Comparison of ENCODE assay signal across 8 mouse cellular contexts in genomic region chrX:166238831-166239460, GRCm38 (mm10). TPM values are rescaled to one million over a fixed set of nuclear protein-coding genes. Genes with fewer than 3 reads are reported as not detected.
DNase-seq lines count a peak whose midpoint lies in the region; ATAC-seq lines count a peak whose summit lies in the region.

Gpm6b (plus strand) TSS chrX:166238911.

- H3K4me1 ChIP-seq in embryonic facial prominence, embryonic 12.5 days, result no peaks in the 10 kb centered on the region
- H3K4me1 ChIP-seq in heart, embryonic 12.5 days (replicated peaks), result no peaks in the 10 kb centered on the region
- H3K4me1 ChIP-seq in limb, embryonic 15.5 days, result 0 out of 2 replicates have a peak, but pooled peaks cover 2% of the 10 kb centered on the region
- H3K4me1 ChIP-seq in midbrain, embryonic 16.5 days (ENCODE audit: control insufficient read depth, insufficient read depth, low read length), result no peaks in the 10 kb centered on the region
- H3K4me1 ChIP-seq in stomach, embryonic 16.5 days (ENCODE audit: control insufficient read depth, insufficient read depth, low read length), result no peaks in the 10 kb centered on the region

- H3K9me3 ChIP-seq in embryonic facial prominence, embryonic 12.5 days, result no peaks in the 10 kb centered on the region
- H3K9me3 ChIP-seq in heart, embryonic 12.5 days (replicated peaks), result no peaks in the 10 kb centered on the region
- H3K9me3 ChIP-seq in limb, embryonic 15.5 days, result no peaks in the 10 kb centered on the region
- no peaks in the 10 kb centered on the region for H3K9me3 ChIP-seq in midbrain, embryonic 16.5 days (replicated peaks; ENCODE audit: control insufficient read depth, low read length, poor library complexity, severe bottlenecking)
- H3K9me3 ChIP-seq in stomach, embryonic 16.5 days (replicated peaks; ENCODE audit: control insufficient read depth, low read length), result no peaks in the 10 kb centered on the region

- DNase-seq in B cell, adult 2 months, result peak; percentile 27 to 33
- DNase-seq in adrenal gland, postnatal 14 days, result peak; percentile 64
- peak; percentile 22 for DNase-seq in kidney, adult 9 months

- H3K27ac ChIP-seq in embryonic facial prominence, embryonic 12.5 days, result no peak within 1 kb of the TSS
- H3K27ac ChIP-seq in heart, embryonic 12.5 days (ENCODE audit: poor library complexity, severe bottlenecking), result no peak within 1 kb of the TSS
- H3K27ac ChIP-seq in limb, embryonic 15.5 days, result no peak within 1 kb of the TSS
- H3K27ac ChIP-seq in midbrain, embryonic 16.5 days (ENCODE audit: low read length), result peak within 1 kb of the TSS; percentile 72
- H3K27ac ChIP-seq in stomach, embryonic 16.5 days (ENCODE audit: low read length), result no peak within 1 kb of the TSS

- no peaks in the 10 kb centered on the region for H3K36me3 ChIP-seq in embryonic facial prominence, embryonic 12.5 days
- H3K36me3 ChIP-seq in heart, embryonic 12.5 days, result no peaks in the 10 kb centered on the region
- no peaks in the 10 kb centered on the region for H3K36me3 ChIP-seq in limb, embryonic 15.5 days
- H3K36me3 ChIP-seq in midbrain, embryonic 16.5 days (ENCODE audit: control insufficient read depth, insufficient read depth, low read length), result no peaks in the 10 kb centered on the region
- no peaks in the 10 kb centered on the region for H3K36me3 ChIP-seq in stomach, embryonic 16.5 days (ENCODE audit: control insufficient read depth, insufficient read depth, low read length)

- ATAC-seq in embryonic facial prominence, embryonic 12.5 days (ENCODE audit: insufficient number of reproducible peaks, insufficient read depth, low FRiP score, low TSS enrichment), result peak; percentile 86
- ATAC-seq in heart, embryonic 12.5 days (ENCODE audit: insufficient number of reproducible peaks, low FRiP score), result peak; percentile 90
- ATAC-seq in limb, embryonic 15.5 days (ENCODE audit: insufficient number of reproducible peaks, low FRiP score, low TSS enrichment, low read depth), result peak; percentile 87
- peak; percentile 94 for ATAC-seq in midbrain, embryonic 16.5 days
- peak; percentile 94 for ATAC-seq in stomach, embryonic 16.5 days (ENCODE audit: insufficient read depth, low FRiP score)

- peak within 1 kb of the TSS; percentile 92 for H3K4me2 ChIP-seq in embryonic facial prominence, embryonic 12.5 days (replicated peaks)
- H3K4me2 ChIP-seq in heart, embryonic 12.5 days, result peak within 1 kb of the TSS; percentile 99
- peak within 1 kb of the TSS; percentile 88 for H3K4me2 ChIP-seq in limb, embryonic 15.5 days
- H3K4me2 ChIP-seq in midbrain, embryonic 16.5 days (ENCODE audit: low read length), result peak within 1 kb of the TSS; percentile 69
- peak within 1 kb of the TSS; percentile 69 for H3K4me2 ChIP-seq in stomach, embryonic 16.5 days (ENCODE audit: low read depth, low read length)

- WGBS in embryonic facial prominence, embryonic 12.5 days, result 32% methylated on average over 56 of the region's 63 CpGs
- WGBS in heart, embryonic 12.5 days, result 21% methylated on average over 62 of the region's 63 CpGs
- WGBS in limb, embryonic 15.5 days, result 31% methylated on average over 60 of the region's 63 CpGs
- 34% methylated on average over 39 of the region's 63 CpGs for WGBS in midbrain, embryonic 16.5 days
- 12% methylated on average over 59 of the region's 63 CpGs for WGBS in stomach, embryonic 16.5 days

- H3K4me3 ChIP-seq in embryonic facial prominence, embryonic 12.5 days, result peak within 1 kb of the TSS; percentile 52
- peak within 1 kb of the TSS; percentile 62 for H3K4me3 ChIP-seq in heart, embryonic 12.5 days
- H3K4me3 ChIP-seq in limb, embryonic 15.5 days, result peak within 1 kb of the TSS; percentile 51
- H3K4me3 ChIP-seq in midbrain, embryonic 16.5 days (ENCODE audit: low read depth, low read length), result peak within 1 kb of the TSS; percentile 60
- H3K4me3 ChIP-seq in stomach, embryonic 16.5 days (replicated peaks; ENCODE audit: low read length), result peak within 1 kb of the TSS; percentile 61

- peak within 1 kb of the TSS; percentile 36; the same call in 1 of the 2 replicates for H3K9ac ChIP-seq in embryonic facial prominence, embryonic 12.5 days
- H3K9ac ChIP-seq in heart, embryonic 12.5 days, result peak within 1 kb of the TSS; percentile 68
- peak within 1 kb of the TSS; percentile 39 for H3K9ac ChIP-seq in limb, embryonic 15.5 days
- H3K9ac ChIP-seq in midbrain, embryonic 16.5 days (ENCODE audit: low read depth, low read length), result peak within 1 kb of the TSS; percentile 72
- peak within 1 kb of the TSS; percentile 70 for H3K9ac ChIP-seq in stomach, embryonic 16.5 days (ENCODE audit: low read length)

- H3K27me3 ChIP-seq in embryonic facial prominence, embryonic 12.5 days, result peaks cover 28% of the 10 kb centered on the region
- H3K27me3 ChIP-seq in heart, embryonic 12.5 days (replicated peaks), result peaks cover 29% of the 10 kb centered on the region; the same call in 1 of the 2 replicates
- peaks cover 30% of the 10 kb centered on the region for H3K27me3 ChIP-seq in limb, embryonic 15.5 days
- peaks cover 2% of the 10 kb centered on the region for H3K27me3 ChIP-seq in midbrain, embryonic 16.5 days (ENCODE audit: control insufficient read depth, insufficient read depth, low read depth, low read length)
- H3K27me3 ChIP-seq in stomach, embryonic 16.5 days (ENCODE audit: control insufficient read depth, insufficient read depth, low read length), result peaks cover 6% of the 10 kb centered on the region

RNA-seq across cellular contexts. Expression of gene Gpm6b, which starts in this region (rescaled TPM):
- 10.4 and 14.0 TPM in 2 replicates for total RNA-seq in adrenal gland, postnatal 14 days (2021)
- 27.2 and 31.0 TPM in 2 replicates for polyA plus RNA-seq in embryonic facial prominence, embryonic 12.5 days (2016; fragmentation: Nextera tagmentation; extraction: Ambion mirVana)
- polyA plus RNA-seq in heart, embryonic 12.5 days (2016; fragmentation: Nextera tagmentation; extraction: Ambion mirVana), result 5.0 and 5.5 TPM in 2 replicates
- polyA plus RNA-seq in limb, embryonic 15.5 days (2015; fragmentation: Nextera tagmentation; extraction: Ambion mirVana), result 23.4 and 25.0 TPM in 2 replicates
- 278 and 282 TPM in 2 replicates for polyA plus RNA-seq in midbrain, embryonic 16.5 days (2015; fragmentation: Nextera tagmentation; extraction: Ambion mirVana)
- polyA plus RNA-seq in stomach, embryonic 16.5 days (2015; fragmentation: Nextera tagmentation; extraction: Ambion mirVana), result 39.0 and 39.6 TPM in 2 replicates
